Mouse (Mus musculus) thymus, adult 2 months (tissue): ENCODE data around the gene Fbxl5. TPM values are rescaled to one million over a fixed set of nuclear protein-coding genes. Genes with fewer than 3 reads are reported as not detected.

ENCODE experiments used
- DNase-seq: peaks from one replicate; pipeline ENCODE4 v3.0.0; 2021
- H3K27ac ChIP-seq: fragments of 200-500 bp; 2 replicates; pipeline ENCODE4 v1.5.1; 2012; ENCODE audit warnings: low read length, control low read depth; ENCODE audit not compliant: control insufficient read depth, insufficient read depth
- H3K27me3 ChIP-seq: fragments of 200-500 bp; 2 replicates; pipeline ENCODE4 v1.6.1; 2012; ENCODE audit warnings: mild to moderate bottlenecking, low read length, moderate library complexity, mixed read lengths; ENCODE audit not compliant: control insufficient read depth, insufficient read depth
- H3K36me3 ChIP-seq: fragments of 200-500 bp; 2 replicates; pipeline ENCODE4 v1.6.1; 2012; ENCODE audit warnings: mild to moderate bottlenecking, low read length, moderate library complexity; ENCODE audit not compliant: control insufficient read depth, insufficient read depth
- H3K4me1 ChIP-seq: fragments of 200-500 bp; replicated peaks from 2 replicates; pipeline ENCODE4 v1.6.1; 2012; ENCODE audit warnings: low read length; ENCODE audit not compliant: control insufficient read depth, insufficient read depth
- H3K4me3 ChIP-seq: fragments of 200-500 bp; 2 replicates; pipeline ENCODE4 v1.5.1; 2012; ENCODE audit warnings: mild to moderate bottlenecking, low read length, control low read depth, moderate library complexity; ENCODE audit not compliant: control insufficient read depth, insufficient read depth
- CTCF ChIP-seq: fragments of 200-500 bp; IDR thresholded peaks from 2 replicates; pipeline ENCODE4 v1.5.1; 2012; ENCODE audit warnings: mild to moderate bottlenecking, control low read depth, low read length, moderate library complexity, borderline replicate concordance; ENCODE audit not compliant: control insufficient read depth, poor library complexity, insufficient read depth; ENCODE audit errors: extremely low read depth
- POLR2A ChIP-seq: fragments of 200-500 bp; IDR thresholded peaks from 2 replicates; pipeline ENCODE4 v1.6.1; 2012; ENCODE audit warnings: mild to moderate bottlenecking, low read length, control low read depth, moderate library complexity; ENCODE audit not compliant: control insufficient read depth, poor library complexity, insufficient read depth; ENCODE audit errors: extremely low read depth
- WGBS: fragments of 180-500 bp; shearing (Covaris S2); methylation state at CpG from one replicate; pipeline ENCODE4 v1.1.7; 2018; 5-methylcytosine and 5-hydroxymethylcytosine counted together
- polyA plus RNA-seq: library from polyadenylated mRNA; depleted of rRNA; stranded (reverse); fragments of >200 nt; gene quantifications from 2 replicates; pipeline ENCODE4 v1.2.3, GENCODE M21; 2012

Gene Fbxl5
- polyA plus RNA-seq, 1 experiment, result 26.7 TPM

DNA sequence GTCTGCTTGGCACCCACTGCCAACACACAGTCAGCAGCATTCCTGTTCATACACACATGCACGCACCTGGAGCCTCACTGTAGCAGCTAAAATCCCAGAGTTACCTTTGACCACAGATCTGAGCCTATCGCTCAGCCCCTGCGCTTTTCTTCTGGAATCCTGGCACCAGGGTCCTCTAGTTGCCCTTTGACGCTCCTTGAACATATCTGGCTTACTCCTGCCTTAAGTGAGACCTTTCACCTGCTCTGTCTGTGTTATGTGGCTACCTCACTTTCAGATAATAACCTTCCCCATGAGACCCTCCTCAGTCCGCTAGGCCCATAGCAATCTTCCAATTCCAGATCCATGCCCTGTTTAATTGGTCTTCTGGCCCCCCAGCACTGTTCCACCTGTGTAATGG lies 38.7 kb upstream of the Fbxl5 start:
- DNase-seq, result no peak
- Histone ChIP-seq H3K27ac (no peak overlapping the region), H3K27me3 (no peaks in the 10 kb centered on the region), H3K4me1 (no peaks in the 10 kb centered on the region; the same call in 1 of the 2 replicates), H3K4me3 (no peak overlapping the region), H3K36me3 (no peaks in the 10 kb centered on the region)
- WGBS, result 96% methylated on average over 5 of the region's 5 CpGs
- no peak for TF ChIP-seq CTCF
- TF ChIP-seq POLR2A, result no peak

DNA sequence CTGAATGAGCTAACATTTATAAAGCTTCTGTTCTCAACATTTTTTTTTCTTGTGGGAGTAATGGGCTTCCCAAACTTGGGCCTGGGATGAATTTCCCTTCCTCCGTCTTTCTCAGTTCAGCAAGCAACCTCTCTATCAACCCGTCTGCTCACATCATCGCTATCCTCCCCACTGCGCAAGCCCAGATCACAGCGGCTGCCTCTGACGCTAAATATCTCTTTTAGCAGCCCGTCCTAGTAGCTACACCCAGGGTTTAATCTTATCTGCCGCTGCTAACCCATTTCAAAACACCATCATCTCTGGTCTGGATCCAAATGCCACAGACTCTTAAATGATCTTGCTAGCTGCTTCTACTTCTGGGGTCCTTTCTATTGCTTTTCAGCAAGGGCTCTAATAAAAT lies 38.2 kb upstream of the Fbxl5 start:
- Histone ChIP-seq H3K27me3 (no peaks in the 10 kb centered on the region), H3K27ac (no peak overlapping the region), H3K36me3 (no peaks in the 10 kb centered on the region), H3K4me1 (peaks cover 2% of the 10 kb centered on the region; the same call in 1 of the 2 replicates), H3K4me3 (no peak overlapping the region)
- no peak for TF ChIP-seq POLR2A
- no peak for DNase-seq
- WGBS, result 96% methylated on average over 8 of the region's 8 CpGs

DNA sequence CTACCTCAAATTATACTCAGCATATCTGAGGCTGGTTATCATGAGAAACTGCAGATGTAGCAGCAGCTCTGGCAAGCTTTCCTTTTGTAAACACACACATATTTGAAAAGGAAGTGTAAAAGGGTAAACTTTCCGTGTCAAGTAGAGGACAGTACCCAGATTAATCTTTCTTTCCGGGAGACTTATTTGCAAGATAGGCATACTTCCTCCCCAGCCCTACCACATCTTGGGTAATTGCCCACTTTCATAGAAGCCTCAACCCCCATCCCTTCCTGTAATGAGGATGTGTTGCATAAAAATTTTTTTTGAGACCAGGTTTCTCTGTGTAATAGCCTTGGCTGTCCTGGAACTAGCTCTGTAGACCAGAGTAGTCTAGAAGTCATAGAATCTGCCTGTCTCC lies 34.3 kb upstream of the Fbxl5 start:
- WGBS, result 10% methylated on average over 2 of the region's 2 CpGs
- Histone ChIP-seq H3K4me1 (peaks cover 2% of the 10 kb centered on the region; the same call in 1 of the 2 replicates), H3K4me3 (no peak overlapping the region), H3K36me3 (no peaks in the 10 kb centered on the region), H3K27me3 (no peaks in the 10 kb centered on the region), H3K27ac (no peak overlapping the region)
- no peak for TF ChIP-seq CTCF
- TF ChIP-seq POLR2A, result no peak
- DNase-seq, result no peak

DNA sequence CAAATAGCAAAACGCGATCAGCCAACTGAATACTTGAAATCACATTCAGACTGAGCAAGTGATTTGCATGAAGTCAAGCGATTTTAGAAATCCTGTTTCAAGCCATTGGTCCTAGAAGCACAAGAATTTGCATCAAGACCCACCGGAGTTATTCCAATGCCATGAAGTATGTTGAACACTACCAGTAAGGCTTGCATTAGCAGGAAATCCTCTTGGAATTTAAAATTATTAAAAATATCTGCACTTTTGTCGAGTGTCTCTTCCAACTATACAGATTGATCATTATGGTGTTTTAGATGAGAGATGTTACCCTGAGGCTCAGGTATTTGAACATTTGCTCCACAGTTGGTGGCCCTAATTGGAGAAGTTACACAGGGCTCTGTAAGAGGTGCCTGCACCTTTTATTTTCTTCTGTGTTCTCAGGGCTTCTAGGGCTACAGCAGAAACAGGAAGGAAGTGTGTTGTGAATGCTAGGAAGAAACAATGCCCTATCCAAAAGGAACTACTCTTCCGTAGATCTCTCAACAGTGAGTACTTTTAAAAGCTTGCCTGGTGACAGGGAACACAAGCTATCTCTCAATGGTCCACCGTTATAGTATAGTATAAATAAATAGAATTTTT lies 32.5 kb upstream of the Fbxl5 start:
- DNase-seq, result no peak
- Histone ChIP-seq H3K36me3 (no peaks in the 10 kb centered on the region), H3K27ac (no peak overlapping the region), H3K4me3 (no peak overlapping the region), H3K27me3 (no peaks in the 10 kb centered on the region), H3K4me1 (peaks cover 2% of the 10 kb centered on the region; the same call in 1 of the 2 replicates)
- WGBS, result 71% methylated on average over 7 of the region's 7 CpGs
- no peak for TF ChIP-seq POLR2A

DNA sequence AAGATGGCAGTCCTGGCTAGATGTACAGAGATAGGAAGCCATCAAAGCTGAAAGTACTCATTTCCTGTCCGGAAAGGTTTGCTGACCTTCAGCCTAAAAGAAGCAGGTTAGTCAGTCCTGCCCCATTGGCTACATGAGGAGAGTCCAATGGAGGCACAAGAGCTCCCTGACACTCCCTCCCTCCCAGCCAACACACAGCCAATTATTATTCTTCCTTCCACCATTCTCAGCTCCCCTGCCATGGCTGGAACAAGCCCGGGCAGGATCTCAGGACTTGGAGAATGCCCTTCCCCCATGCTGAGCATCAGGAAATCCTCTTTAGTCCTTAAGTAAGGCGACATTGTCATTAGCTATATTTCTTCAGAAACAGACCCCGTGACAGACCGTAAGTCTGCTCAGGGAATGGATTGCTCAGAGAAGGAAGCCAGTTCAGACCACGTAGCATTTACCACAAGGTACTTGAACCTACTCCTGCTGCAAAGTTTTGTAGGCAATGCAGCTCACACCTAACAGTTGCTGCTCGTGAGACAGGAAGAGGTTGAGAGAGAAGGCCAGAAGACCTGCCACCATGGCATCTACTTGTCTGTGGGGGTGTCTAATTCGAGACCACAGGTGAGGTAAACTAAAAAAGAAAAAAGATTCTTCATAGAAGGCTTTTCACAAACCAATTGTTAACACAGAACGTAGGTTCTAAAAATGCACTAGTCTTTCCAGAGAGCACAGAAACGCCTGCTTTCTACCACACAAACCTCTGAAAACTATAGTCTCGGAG lies 31.8 kb upstream of the Fbxl5 start:
- Histone ChIP-seq H3K27ac (no peak overlapping the region), H3K36me3 (no peaks in the 10 kb centered on the region), H3K27me3 (no peaks in the 10 kb centered on the region), H3K4me3 (no peak overlapping the region), H3K4me1 (peaks cover 2% of the 10 kb centered on the region; the same call in 1 of the 2 replicates)
- no peak for DNase-seq
- TF ChIP-seq POLR2A (no peak), CTCF (no peak)
- 56% methylated on average over 11 of the region's 11 CpGs for WGBS

DNA sequence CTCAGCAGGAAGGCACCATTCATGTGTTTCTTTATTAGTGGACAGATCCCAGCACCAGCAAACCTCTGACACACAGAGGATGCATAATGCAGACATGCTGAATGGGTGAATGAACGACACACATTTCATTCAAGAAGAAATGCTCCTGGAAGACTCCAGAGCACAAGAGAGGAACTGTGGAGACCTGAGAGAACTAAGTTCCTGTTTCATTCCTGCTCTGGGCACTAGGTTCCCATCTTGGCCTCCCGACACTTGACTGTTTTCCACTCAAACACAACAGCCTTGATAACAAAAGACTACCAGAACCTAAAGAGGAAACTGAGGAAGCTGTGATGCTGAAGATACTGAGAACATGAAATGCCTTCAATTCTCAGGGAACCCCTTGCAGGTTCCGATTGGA lies 26.8 kb upstream of the Fbxl5 start:
- Histone ChIP-seq H3K4me3 (no peak overlapping the region), H3K4me1 (no peaks in the 10 kb centered on the region)
- whole genome bisulfite sequencing, result 93% methylated on average over 3 of the region's 3 CpGs

More for the DNA sequence above, 26.8 kb upstream of the Fbxl5 start:
- Histone ChIP-seq H3K27ac (no peak overlapping the region), H3K27me3 (no peaks in the 10 kb centered on the region), H3K36me3 (no peaks in the 10 kb centered on the region)
- no peak for TF ChIP-seq CTCF
- no peak for TF ChIP-seq POLR2A
- DNase-seq, result no peak
